Mouse (Mus musculus) embryonic facial prominence, embryonic 11.5 days (tissue): ENCODE data around the gene Klhdc8a. TPM values are rescaled to one million over a fixed set of nuclear protein-coding genes. Genes with fewer than 3 reads are reported as not detected.

Source experiments
- ATAC-seq: fragments of 200-750 bp; cut with Nextera tagmentation; replicated peaks from 2 replicates; pipeline ENCODE4 v1.8.0; 2017; ENCODE audit warnings: low read depth; ENCODE audit not compliant: insufficient number of reproducible peaks, low FRiP score, low TSS enrichment
- DNase-seq: peaks from one replicate; pipeline ENCODE4 v3.0.0-alpha.2; 2015; ENCODE audit warnings: low spot score
- H3K27ac ChIP-seq: fragments of 300-500 bp; sonication (generic); replicated peaks from 2 replicates; pipeline ENCODE4 v1.5.1; 2014; ENCODE audit warnings: mild to moderate bottlenecking, low read depth, low read length, control low read depth
- H3K27me3 ChIP-seq: fragments of 300-500 bp; sonication (generic); 2 replicates; pipeline ENCODE4 v1.6.1; 2014; ENCODE audit warnings: mild to moderate bottlenecking, low read length, moderate library complexity, mixed read lengths; ENCODE audit not compliant: control insufficient read depth, insufficient read depth
- H3K36me3 ChIP-seq: fragments of 300-500 bp; sonication (generic); replicated peaks from 2 replicates; pipeline ENCODE4 v1.6.1; 2014; ENCODE audit warnings: low read depth, mild to moderate bottlenecking, low read length, moderate library complexity, mixed read lengths; ENCODE audit not compliant: control insufficient read depth, insufficient read depth
- H3K4me1 ChIP-seq: fragments of 300-500 bp; sonication (generic); 2 replicates; pipeline ENCODE4 v1.6.1; 2014; ENCODE audit warnings: low read length, mixed read lengths; ENCODE audit not compliant: control insufficient read depth, insufficient read depth
- H3K4me2 ChIP-seq: fragments of 300-500 bp; sonication (generic); 2 replicates; pipeline ENCODE4 v1.6.1; 2014; ENCODE audit warnings: low read depth, mild to moderate bottlenecking, control low read depth, low read length, moderate library complexity
- H3K4me3 ChIP-seq: fragments of 300-500 bp; sonication (generic); 2 replicates; pipeline ENCODE4 v1.5.1; 2014; ENCODE audit warnings: low read depth, low read length, control low read depth
- H3K9ac ChIP-seq: fragments of 300-500 bp; sonication (generic); replicated peaks from 2 replicates; pipeline ENCODE4 v1.6.1; 2014; ENCODE audit warnings: mild to moderate bottlenecking, control low read depth, low read length
- H3K9me3 ChIP-seq: fragments of 300-500 bp; sonication (generic); replicated peaks from 2 replicates; pipeline ENCODE4 v1.6.1; 2016; ENCODE audit warnings: mild to moderate bottlenecking, low read length, inconsistent platforms, mixed read lengths; ENCODE audit not compliant: control insufficient read depth
- WGBS: fragments of 180-500 bp; shearing (Covaris S2); extraction: QIAGEN DNeasy Blood & Tissue Kit; methylation state at CpG from one replicate; pipeline ENCODE4 v1.1.7; 2014; 5-methylcytosine and 5-hydroxymethylcytosine counted together
- polyA plus RNA-seq: library from polyadenylated mRNA; unstranded; fragments of >200 nt; fragmentation: Nextera tagmentation; extraction: Ambion mirVana; gene quantifications from 2 replicates; pipeline ENCODE4 v1.2.1, GENCODE M21; 2014

The Klhdc8a gene
- polyA plus RNA-seq, 1 experiment from 2014 or later, result 0.66 TPM

GRCm38 (mm10) chr1:132304618-132305214 lies 6.3 kb downstream of the Klhdc8a start:
- no peak overlapping the region for H3K4me2 ChIP-seq
- DNase-seq (no peak), ATAC-seq (no peak)
- no peak overlapping the region for H3K4me3 ChIP-seq
- WGBS, result 15% methylated on average over 9 of the region's 9 CpGs
- no peaks in the 10 kb centered on the region for H3K9me3 ChIP-seq
- H3K27me3 ChIP-seq, result peaks cover 3% of the 10 kb centered on the region; the same call in 1 of the 2 replicates
- no peak overlapping the region for H3K27ac ChIP-seq
- no peak overlapping the region for H3K9ac ChIP-seq
- no peaks in the 10 kb centered on the region for H3K36me3 ChIP-seq
- H3K4me1 ChIP-seq, result no peaks in the 10 kb centered on the region

GRCm38 (mm10) chr1:132306160-132306559 lies 7.7 kb downstream of the Klhdc8a start:
- ATAC-seq, result no peak
- H3K27me3 ChIP-seq, result no peaks in the 10 kb centered on the region

GRCm38 (mm10) chr1:132306808-132307207 lies 8.4 kb downstream of the Klhdc8a start:
- no peak for ATAC-seq
- 17% methylated on average over 4 of the region's 4 CpGs for WGBS
- Histone ChIP-seq H3K4me3 (no peak overlapping the region), H3K27me3 (no peaks in the 10 kb centered on the region), H3K4me1 (no peaks in the 10 kb centered on the region), H3K9me3 (no peaks in the 10 kb centered on the region), H3K4me2 (no peak overlapping the region), H3K27ac (no peak overlapping the region), H3K9ac (no peak overlapping the region), H3K36me3 (no peaks in the 10 kb centered on the region)
- DNase-seq, result peak; percentile 67

More at GRCm38 (mm10) chr1:132306160-132306559, 7.7 kb downstream of the Klhdc8a start:
- no peak overlapping the region for H3K4me3 ChIP-seq
- no peaks in the 10 kb centered on the region for H3K4me1 ChIP-seq
- no peaks in the 10 kb centered on the region for H3K9me3 ChIP-seq
- no peak overlapping the region for H3K27ac ChIP-seq
- WGBS, result 40% methylated on average over 4 of the region's 4 CpGs
- H3K9ac ChIP-seq, result no peak overlapping the region
- peak; percentile 45 for DNase-seq
- no peaks in the 10 kb centered on the region for H3K36me3 ChIP-seq
- H3K4me2 ChIP-seq, result no peak overlapping the region

- no peaks in the 10 kb centered on the region for H3K36me3 ChIP-seq
- H3K4me2 ChIP-seq, result no peak overlapping the region
- H3K27ac ChIP-seq, result no peak overlapping the region
- H3K4me1 ChIP-seq, result no peaks in the 10 kb centered on the region
- DNase-seq, result no peak
- no peak for ATAC-seq
- no peak overlapping the region for H3K4me3 ChIP-seq
- no peaks in the 10 kb centered on the region for H3K9me3 ChIP-seq
- no peaks in the 10 kb centered on the region for H3K27me3 ChIP-seq
- H3K9ac ChIP-seq, result no peak overlapping the region
- 86% methylated on average over 6 of the region's 6 CpGs for WGBS
These were observed 9.5 kb downstream of the Klhdc8a start for GRCm38 (mm10) chr1:132307962-132308361.

GRCm38 (mm10) chr1:132308674-132309073 lies 10.2 kb downstream of the Klhdc8a start:
- DNase-seq (no peak), ATAC-seq (no peak)
- no peak overlapping the region for H3K9ac ChIP-seq
- no peak overlapping the region for H3K4me2 ChIP-seq
- no peaks in the 10 kb centered on the region for H3K27me3 ChIP-seq
- no peak overlapping the region for H3K27ac ChIP-seq
- no peaks in the 10 kb centered on the region for H3K4me1 ChIP-seq
- H3K36me3 ChIP-seq, result no peaks in the 10 kb centered on the region
- H3K4me3 ChIP-seq, result no peak overlapping the region
- WGBS, result 92% methylated on average over 7 of the region's 7 CpGs
- no peaks in the 10 kb centered on the region for H3K9me3 ChIP-seq

- H3K4me3 ChIP-seq, result no peak overlapping the region
- ATAC-seq (no peak), DNase-seq (no peak)
- H3K9me3 ChIP-seq, result no peaks in the 10 kb centered on the region
- 0 out of 2 replicates have a peak, but pooled peaks cover 2% of the 10 kb centered on the region for H3K27me3 ChIP-seq
- H3K4me1 ChIP-seq, result no peaks in the 10 kb centered on the region
- H3K4me2 ChIP-seq, result no peak overlapping the region
- H3K27ac ChIP-seq, result no peak overlapping the region
- no peaks in the 10 kb centered on the region for H3K36me3 ChIP-seq
- no peak overlapping the region for H3K9ac ChIP-seq
- 66% methylated on average over 7 of the region's 7 CpGs for WGBS
These were observed 12.3 kb downstream of the Klhdc8a start for GRCm38 (mm10) chr1:132310754-132311153.

GRCm38 (mm10) chr1:132311174-132311859 lies 12.9 kb downstream of the Klhdc8a start:
- Histone ChIP-seq H3K9me3 (no peaks in the 10 kb centered on the region), H3K4me2 (no peak overlapping the region), H3K4me3 (no peak overlapping the region), H3K27ac (no peak overlapping the region), H3K9ac (no peak overlapping the region), H3K36me3 (no peaks in the 10 kb centered on the region), H3K27me3 (peaks cover 2% of the 10 kb centered on the region; the same call in 1 of the 2 replicates), H3K4me1 (no peaks in the 10 kb centered on the region)
- WGBS, result 77% methylated on average over 10 of the region's 10 CpGs
- ATAC-seq (no peak), DNase-seq (no peak)

- no peaks in the 10 kb centered on the region for H3K4me1 ChIP-seq
- WGBS, result 74% methylated on average over 2 of the region's 2 CpGs
- no peak overlapping the region for H3K4me2 ChIP-seq
- no peak overlapping the region for H3K4me3 ChIP-seq
- no peak overlapping the region for H3K27ac ChIP-seq
- no peak overlapping the region for H3K9ac ChIP-seq
- H3K9me3 ChIP-seq, result no peaks in the 10 kb centered on the region
- DNase-seq (no peak), ATAC-seq (no peak)
- peaks cover 2% of the 10 kb centered on the region; the same call in 1 of the 2 replicates for H3K27me3 ChIP-seq
- H3K36me3 ChIP-seq, result no peaks in the 10 kb centered on the region
These were observed 13.6 kb downstream of the Klhdc8a start for GRCm38 (mm10) chr1:132312043-132312442.
